Mouse (Mus musculus) layer of hippocampus, adult 9-11 months (tissue): ENCODE results near the gene Snap23.
"Not testable (repeated sequence)": the region's sequence is repeated elsewhere in the genome, so short reads cannot be mapped to it uniquely, and the experiment has no call there.

Experiments used
- DNase-seq: peaks from one replicate; pipeline ENCODE4 v3.0.0; 2022

The Snap23 gene

DNA sequence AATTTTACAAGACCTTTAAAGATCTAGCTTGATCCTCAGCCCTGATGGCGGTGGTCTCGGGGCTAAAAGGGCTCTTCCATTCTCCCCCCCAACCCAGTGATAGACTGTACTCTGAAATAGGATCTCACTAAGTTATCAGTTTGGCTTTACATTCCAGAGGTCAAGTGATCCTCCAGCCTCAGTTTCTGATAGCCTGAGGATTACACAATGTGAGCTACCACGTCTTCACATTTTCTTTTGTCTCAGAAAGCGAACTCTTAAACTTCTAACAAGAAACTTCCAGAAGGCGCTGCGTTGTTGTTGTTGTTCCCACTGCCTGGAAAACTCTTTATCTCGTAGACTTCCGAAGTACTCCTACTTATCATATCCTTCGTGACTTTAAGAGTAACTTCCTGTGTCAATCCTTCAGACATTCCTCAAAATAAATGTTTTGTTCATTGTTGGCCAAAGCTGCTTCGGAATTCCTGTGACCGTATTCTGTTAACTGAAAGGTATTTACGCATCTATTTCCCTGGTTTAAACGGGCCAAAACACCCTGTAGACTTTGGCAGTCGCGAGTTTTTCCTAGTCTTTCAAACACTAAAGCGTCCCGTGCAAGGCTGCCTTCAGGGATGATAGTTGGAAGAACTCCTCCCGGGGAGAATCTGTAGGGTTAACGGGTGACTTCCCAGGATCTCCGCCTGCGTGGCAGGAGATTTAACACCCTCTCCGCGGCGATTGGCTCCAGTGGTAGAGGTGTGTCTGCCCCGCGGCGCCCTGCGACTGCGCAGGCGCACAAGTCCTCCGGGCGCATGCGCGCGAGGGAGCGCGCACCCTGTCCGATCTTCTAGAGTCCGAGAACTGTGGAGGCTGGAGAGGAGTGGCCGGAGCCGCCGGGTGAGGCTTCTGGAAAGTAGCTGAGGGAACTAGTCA, at the start of gene Snap23:
Gene Snap23, plus strand, starts transcription at position 786 of the 912 bp plus-strand sequence.
- peak; percentile 96 for DNase-seq

DNA sequence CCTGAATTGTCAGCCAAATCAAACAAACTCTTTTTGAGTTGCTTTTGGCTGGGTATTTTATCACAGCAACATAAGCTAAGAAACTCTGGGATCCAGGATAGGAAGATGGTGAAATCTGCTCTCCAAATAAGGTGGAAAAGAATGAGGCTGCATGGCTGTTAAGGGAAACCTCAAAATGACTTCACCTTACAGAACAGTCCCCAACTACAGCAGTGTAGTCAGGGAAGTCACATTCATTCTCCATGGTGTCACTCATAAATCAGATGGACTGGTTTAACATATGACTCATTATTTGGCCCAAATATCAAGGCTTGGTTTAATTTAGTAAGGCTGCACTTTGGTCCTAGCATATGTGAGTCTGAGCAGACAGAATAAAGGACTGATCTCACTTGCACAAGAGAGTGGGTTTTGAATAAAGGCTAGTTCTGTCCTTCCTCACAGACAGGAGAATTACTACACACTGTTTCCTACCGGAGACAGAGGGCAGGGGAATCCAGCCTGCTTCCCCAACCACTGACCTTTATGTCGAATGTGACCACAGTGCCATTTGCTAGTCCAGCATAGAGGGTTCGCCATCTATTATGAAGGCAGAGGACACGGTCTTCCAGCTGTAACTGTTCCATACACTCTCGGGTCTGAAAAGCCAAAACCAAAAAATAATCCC, 48.8 kb upstream of the Snap23 start:
- no peak for DNase-seq

DNA sequence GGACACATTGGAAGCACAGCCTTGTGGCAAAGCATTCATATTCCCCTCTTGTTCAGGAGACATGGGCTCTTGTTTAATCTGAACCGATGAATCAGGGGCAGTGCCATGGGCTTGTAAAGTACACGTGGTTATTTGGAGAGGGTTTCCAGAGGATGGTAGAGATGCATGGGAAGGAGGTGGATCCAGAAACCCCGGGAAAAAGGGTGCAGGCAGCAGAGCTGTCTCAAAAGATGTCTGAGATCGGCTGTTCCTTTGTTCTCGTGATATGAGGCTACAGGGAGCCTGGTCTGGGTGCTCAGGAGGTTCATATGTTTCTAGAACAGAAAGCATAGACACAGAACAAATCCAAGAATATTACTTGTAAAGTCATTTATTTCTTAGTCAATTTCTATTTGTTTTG, 40.7 kb upstream of the Snap23 start:
- no peak for DNase-seq

DNA sequence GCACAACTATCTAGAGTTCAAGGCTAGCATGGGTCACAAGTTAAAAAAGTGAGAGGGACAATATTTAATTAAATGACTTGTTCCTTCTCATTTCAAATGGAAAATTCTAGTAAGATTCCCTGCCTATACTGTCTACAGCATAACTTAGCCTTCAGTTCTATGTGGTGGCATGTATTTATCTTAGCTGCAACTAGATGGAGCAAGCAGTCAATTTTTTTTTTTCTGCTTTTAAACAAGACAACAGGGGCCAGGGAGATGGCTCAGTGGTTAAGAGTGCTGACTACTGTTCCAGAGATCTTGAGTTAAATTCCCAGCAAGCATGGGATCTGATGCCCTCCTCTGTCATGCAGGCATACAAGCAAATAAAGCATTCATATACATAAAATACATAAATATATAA, 37.9 kb upstream of the Snap23 start:
- DNase-seq: no peak

DNA sequence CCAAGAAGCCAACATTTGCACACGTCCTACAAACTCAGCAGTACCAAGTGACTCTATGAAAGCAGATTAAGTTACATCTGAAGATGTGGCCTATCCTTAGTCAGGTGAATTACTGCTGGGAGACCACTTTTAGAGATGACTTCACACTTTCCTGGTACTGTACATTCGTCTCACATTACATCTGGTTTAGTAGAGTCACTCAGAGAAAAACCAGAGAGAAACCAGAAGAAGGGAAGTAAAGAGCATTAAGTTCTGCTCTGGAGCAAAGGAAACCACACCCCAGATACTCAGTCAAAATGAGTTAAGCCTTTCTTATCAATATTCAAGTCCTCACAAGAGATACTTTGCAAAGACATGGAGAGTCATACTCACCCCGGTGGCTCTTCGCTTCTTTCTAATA, 36.2 kb upstream of the Snap23 start:
- DNase-seq: no peak

DNA sequence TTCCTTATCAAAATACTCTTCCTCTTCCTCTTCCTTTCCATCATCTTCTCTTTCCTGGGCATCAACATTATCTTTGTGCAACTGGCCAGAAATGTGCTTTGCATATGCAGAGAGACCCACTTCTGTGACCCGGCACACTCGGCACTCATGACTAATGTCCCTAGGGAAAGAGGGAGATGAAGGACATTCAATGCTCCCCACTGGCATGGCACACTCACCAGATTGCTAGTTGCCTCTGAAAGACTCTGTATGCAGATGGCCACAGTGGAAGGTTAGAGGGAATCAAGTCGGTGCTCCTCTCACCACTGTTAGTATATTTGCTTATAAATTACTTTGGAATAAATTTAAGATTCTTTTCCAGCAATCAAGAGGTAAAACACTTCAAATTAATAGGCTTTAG, 28.1 kb upstream of the Snap23 start:
- no peak for DNase-seq

DNA sequence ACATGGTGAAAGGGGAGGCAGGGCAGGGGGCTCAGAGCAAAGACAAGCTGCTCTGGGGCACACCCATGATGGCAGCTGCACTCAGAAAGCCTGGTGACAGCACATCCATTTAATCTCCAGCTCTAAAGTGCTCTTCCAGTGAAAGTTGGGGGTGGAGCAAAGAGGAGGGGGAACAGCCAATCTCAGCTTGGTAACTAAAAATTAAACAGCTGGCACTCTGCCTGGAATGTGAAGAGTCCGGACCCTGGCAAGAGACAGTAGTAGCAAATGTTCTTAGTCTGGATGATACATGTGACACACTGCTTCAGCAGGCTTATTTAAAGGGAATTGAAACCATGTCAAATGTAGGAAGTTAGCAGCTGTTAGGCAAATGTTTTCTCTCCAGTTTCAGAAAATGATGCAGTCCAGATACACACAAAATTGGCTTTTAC, 27.7 kb upstream of the Snap23 start:
- peak; percentile 94 for DNase-seq

DNA sequence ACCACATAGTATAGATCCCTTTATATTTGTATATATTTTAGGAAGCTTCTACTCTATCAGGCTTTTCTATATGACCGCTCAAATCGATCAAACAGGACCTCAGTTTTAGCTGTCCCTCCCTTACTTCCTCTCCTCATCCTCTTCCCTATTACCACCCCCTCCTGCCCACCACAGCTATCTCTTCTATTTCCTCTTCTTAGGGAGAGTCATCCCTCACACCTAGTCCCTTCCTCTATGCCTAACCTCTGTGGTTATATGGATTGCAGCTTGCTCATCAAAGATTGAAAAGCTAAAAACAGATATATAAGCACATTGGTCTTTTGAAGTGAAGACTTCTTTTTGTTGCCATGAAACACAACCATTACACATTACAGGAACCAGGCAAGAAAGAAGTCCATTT, 22.7 kb upstream of the Snap23 start:
- no peak for DNase-seq

DNA sequence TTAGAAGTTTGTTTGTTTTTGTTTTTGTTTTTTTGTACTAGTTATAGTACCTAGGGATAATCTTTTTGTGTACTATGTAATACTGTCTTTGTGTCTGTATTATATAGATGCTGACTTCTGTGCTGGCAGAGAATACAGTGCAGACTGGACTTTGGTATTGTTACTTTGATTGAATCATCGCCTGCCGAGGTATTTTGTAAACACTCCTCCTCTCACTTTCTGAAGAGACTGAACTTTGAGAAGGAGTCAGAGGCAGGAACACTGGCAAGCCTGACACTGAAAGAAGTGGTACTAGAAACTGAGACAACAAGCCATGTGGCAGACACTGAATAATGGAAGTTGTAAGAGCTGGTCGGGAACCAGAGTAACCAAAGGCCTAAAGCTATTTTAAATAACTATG, 10.6 kb upstream of the Snap23 start:
- no peak for DNase-seq

DNA sequence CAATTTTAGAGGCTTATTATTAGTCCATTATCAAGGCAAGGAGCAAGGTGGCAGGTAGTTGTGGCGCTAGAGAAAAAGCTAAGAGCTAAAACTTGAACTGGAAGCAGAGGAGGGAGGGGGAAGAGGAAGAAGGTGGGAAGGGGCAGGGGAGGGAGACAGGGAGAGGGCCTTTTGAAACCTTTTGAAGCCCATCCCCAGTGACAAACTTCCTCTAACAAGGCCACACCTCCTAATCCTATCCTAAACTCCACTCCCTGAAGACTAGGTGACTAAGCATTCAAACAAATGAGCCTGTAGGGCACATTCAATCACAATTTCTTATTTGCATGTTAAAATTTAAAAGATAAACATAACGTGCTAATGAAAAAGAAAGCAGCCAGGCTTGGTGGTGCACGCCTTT, 8.7 kb upstream of the Snap23 start:
- no peak for DNase-seq

DNA sequence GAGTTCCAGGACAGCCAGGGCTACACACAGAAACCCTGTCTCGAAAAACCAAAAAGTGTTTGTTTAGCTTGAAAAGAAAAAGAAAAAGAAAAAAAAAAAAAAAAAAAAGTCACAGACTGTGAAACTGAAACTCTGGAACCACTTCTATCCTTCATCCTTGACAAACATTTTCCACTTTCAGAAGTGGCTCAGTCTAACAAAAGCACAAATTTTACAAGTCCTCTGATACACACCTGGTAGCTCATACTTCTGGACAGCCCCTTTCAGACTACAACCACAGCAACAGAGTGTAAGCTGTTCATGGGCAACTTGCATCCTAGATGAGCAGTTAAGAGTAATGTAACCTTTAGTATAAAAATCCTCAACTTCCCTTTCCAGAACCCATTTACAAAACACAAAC, 5.9 kb upstream of the Snap23 start:
- no peak for DNase-seq

DNA sequence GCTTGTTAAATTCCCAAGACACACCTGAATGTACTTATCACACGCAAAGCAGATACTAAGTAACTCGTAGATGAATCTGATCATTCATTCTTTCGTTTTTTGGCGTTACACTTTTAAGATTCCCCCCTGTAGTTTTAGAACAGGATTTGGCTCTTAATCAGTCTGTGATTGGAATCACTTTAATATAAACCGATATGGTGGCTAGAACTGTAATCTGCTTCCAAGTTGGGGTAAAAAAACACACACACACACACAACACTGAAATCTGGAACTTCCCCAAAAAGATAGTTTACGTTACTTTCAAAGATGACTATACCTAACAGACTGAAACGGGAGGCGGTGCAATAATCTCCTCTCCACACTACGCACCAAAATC, 4.6 kb upstream of the Snap23 start:
- DNase-seq: no peak

DNA sequence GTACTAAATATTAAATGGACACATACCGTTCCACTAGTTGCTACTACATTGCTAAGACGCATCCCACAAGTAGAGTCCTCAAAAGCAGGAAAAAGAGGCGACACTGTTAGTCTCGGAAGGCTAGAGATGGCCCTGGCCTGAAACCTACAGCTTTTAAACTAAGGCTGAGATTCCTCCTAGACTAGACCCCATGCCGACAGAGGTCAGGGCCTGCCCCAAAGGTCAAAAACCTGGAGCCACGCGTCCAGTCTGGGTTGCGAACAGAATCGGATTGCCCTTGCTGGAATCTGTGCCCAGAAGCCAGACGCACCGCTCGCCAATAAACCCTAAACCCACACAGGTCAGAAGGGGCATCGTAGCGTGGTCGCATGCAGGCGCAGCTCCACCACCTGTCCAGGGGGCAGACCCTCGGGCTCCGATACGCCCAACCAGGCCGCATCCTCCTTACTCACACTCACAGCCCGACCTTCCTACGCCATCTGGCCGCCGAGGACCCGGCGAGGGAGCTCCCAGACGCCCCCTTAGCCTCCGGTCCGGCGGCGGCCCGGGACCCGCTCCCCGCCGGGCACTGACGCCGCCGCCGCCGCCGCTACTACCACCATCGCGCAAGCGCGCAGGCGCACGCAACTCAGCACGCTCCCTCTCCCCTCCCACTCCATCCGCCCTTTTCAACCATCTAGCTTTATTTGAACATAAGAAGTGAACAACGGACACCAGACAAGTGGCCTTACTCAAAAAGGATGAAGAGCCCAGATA, 4.1 kb upstream of the Snap23 start, which contains the start of gene Zfp106:
Gene Zfp106, minus strand, starts transcription at position 609 of the 756 bp plus-strand sequence.
- DNase-seq: peak; percentile 90

DNA sequence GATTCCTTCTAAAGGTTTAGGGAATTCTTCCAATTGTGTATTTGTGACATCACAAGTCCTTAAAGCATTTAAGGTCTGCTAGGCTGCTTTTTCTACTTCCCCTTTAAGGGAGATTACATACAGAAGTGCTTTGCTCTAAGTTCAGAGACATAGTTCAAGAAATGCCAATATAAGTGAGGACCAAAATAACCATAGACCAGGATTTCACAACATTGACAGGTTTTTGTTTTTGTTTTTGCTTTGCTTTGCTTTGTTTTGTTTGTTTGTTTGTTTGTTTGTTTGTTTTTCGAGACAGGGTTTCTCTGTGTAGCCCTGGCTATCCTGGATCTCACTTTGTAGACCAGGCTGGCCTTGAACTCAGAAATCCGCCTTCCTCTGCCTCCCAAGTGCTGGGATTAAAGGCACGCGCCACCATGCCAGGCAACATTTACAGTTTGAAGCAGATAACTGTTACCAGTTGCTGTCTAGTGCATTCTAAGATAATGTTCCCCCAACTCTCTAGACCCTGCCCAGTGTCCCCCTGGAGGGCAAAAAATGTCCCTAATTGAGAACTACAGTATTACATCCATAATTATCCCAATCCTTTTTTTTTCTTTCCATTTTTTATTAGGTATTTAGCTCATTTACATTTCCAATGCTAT, 2.8 kb upstream of the Snap23 start:
- DNase-seq: not testable (repeated sequence)

DNA sequence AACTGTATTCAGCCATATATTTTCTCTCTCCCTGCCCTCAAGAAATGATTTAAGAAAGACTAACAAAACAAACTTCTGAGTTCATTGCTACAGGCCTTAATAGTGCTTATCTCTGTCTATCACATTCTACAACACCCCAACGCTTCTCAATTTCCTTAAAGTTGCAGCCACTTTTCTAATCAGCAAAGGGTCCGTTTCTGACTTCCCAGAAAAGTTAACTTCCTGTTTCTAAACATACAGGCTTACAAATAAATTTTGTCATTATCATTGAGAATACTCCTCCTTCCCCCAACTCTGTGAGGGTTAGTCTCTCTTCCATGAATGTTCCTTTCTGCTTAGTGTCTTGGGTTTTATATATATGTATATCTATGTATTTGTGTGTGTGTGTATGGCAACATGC, 2.1 kb upstream of the Snap23 start:
- DNase-seq: no peak

DNA sequence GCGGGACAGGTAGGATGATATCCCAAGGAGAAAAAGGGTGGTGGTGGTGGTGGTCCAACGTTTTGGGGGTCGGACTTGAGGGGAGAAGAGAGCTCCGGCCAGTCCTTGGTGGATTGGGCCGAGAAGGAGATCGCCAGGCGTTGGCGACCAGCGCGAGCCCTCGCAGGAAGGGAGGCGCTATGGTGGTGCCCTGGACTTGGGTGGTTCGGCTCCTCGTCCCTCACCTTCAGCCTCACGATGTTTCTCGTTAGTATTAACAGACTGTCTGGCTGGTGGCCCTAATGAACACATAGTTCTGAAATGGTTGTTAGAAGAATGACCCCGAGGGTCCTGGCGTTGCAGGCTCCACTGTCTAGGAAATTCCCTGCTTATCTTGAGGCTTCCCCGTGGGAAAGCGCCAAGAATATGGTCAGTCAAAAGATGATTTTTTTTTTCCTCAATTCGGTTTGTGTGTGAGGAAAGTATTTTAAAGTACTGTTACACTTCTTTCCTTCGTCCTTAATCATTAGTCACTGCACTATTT, 388 bp downstream of the Snap23 start:
- DNase-seq: no peak

DNA sequence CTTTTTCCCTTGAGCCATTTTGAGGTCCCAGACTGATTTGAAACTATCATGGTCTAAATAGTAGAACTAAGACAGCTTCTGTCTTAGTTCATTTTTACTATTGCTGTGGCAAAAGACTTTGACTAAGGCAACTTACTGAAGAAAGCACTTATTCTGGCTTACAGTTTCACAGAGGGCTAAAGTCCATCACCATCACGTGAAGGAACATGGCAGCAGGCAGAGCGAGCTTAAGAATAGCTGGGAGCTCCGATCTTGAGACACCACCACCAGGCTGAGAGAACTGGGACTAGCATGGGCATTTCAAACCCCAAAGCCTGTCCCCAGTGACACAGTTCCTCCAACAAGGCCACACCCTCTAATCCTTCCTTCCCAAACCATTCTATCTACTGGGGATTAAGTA, 3.6 kb downstream of the Snap23 start:
- DNase-seq: no peak

DNA sequence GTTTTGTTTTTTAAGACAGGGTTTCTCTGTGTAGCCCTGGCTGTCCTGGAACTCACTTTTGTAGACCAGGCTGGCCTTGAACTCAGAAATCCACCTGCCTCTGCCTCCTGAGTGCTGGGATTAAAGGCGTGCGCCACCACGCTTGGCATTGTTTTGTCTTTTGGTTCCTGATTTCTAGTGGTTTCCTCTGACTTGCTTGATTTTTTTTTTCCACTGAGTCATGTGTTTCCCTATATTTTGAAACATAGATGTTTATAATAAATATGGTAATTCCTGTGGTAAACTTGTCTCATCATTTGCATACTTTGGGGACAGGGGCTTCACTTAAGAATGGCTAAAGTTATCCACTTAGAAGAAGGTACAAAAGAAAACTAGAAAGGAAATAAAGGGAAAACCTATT, 4.7 kb downstream of the Snap23 start:
- not testable (repeated sequence) for DNase-seq

DNA sequence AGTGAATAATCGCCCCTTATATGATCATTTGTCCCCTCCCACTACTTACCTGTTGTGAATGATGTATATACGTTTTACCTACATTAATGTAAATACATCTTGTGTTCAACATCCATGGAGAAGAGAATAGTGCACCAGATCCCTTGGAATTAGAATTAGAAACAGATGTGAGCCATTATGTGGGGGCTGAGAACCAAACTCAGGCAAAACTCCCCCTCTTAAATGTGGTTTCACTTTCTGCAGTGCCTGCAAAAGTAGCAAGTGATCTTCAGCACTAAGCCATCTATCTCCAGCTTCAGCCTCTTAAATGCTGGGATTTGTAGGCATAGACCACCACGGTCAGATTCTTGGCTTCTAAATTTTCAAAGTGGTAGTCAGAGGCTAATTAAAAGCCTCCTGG, 7.7 kb downstream of the Snap23 start:
- DNase-seq: no peak

DNA sequence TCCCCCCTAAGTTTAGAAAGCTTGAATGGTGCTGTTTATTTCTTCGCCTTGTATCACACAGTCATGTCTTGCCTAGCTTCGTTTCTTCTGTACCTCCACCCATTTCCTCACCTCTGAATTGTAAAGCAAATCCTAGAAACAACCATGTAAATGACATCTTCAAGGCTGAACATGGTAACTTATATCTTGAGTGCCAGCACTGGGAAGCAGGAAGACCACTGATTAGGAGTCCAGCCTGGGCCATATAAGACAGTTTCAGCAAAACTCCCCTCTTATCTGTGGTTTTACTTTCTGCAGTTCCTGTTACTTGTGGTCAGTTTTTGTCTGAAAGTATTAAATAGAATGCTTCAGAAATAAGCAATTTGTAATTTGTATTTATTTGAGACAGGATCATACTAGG, 8.5 kb downstream of the Snap23 start:
- DNase-seq: no peak

DNA sequence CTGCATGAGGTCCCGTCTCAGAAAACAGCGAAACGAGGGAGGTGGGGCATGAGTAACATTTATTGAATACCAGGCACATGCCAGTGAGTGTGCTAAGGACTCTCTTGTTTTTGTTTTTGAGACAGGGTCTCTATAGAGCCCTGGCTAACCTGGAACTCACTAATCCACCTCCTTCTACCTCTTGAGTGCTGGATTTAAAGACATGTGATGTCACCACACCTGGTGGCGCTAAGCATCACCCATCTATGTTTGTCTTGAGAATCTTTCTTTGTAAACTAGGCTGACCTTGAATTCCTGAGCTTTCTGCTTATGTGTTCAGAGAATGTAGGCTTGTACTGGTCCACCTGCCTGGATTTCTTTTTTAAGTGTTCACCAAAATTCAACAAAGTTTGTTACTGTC, 10.3 kb downstream of the Snap23 start:
- no peak for DNase-seq

DNA sequence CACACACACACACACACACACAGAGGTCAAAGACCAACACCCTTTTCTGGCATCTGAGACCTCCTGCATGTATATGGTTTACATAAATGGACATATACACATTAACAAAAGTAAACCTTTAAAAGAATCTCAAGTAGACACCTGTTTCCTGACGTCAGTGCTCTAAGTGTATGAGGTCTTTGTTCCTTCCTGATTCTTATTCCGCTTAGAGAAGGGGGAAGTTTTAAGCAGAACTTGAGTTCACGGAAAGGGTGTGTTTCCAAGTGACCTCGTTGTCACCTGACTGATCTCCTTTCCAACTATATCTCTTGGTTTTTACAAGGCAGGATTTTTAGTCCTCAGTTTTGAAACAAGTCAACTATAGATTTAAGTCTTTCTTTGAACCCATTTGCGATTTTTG, 10.8 kb downstream of the Snap23 start:
- no peak for DNase-seq

DNA sequence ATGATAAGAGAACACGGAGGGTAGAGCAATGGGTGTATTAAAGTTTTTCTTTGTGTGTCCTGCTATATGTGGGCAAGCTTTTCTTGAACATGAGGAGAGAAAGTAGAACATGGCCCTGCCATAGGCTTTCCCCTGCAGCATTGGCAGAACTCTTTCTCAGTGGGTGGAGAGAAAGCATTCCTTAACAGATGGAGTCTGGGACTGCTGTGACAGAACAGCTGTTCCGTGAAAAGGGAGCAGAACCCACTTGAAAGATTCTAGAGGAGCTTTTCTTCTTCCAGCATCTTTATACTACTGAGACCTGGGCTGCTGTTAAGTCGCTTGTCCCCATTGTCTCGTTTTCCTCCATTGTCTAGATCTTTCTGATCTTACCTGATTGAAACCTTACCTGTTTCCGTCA, 22.3 kb downstream of the Snap23 start:
- peak; percentile 76 for DNase-seq
